Mouse (Mus musculus) bone marrow, adult 2 months (tissue): Measurements from ENCODE around the gene Arl5a.

Experiments
- CTCF ChIP-seq: fragments of 200-500 bp; IDR thresholded peaks from 2 replicates; pipeline ENCODE4 v1.5.1; 2011; ENCODE audit warnings: low read length, control low read depth; ENCODE audit not compliant: control insufficient read depth, insufficient read depth
- POLR2A ChIP-seq: fragments of 200-500 bp; IDR thresholded peaks from 2 replicates; pipeline ENCODE4 v1.6.1; 2011; ENCODE audit warnings: low read depth, mild to moderate bottlenecking, control low read depth, low read length, borderline replicate concordance; ENCODE audit not compliant: control insufficient read depth

DNA sequence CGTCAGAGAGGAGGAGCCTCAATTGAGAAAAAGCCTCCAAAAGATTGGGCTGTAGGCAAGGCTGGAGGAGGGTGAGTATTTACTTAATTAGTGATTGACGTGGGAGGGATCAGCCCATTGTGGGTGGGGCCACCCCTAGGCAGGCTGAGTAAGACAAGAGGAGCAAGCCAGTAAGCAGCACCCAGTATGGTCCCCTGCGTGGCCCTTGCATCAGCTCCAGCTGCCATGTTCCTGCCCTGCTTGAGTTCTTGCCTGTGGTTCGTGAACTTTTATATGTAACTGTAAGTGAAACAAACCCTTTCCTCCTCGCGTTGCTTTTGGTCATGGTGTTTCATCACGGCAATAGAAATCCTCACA is 46.3 kb downstream of the Arl5a start, which contains the start of gene Neb:
- no peak for TF ChIP-seq CTCF
- TF ChIP-seq POLR2A, result no peak
